Mouse (Mus musculus) Muller cell, postnatal 12 days (primary cell): ENCODE data around the gene Aldob.

Experiments used
- DNase-seq: peaks from one replicate; pipeline ENCODE4 v3.0.0-alpha.2; 2015; ENCODE audit errors: inconsistent ontology term

Aldob gene

DNA sequence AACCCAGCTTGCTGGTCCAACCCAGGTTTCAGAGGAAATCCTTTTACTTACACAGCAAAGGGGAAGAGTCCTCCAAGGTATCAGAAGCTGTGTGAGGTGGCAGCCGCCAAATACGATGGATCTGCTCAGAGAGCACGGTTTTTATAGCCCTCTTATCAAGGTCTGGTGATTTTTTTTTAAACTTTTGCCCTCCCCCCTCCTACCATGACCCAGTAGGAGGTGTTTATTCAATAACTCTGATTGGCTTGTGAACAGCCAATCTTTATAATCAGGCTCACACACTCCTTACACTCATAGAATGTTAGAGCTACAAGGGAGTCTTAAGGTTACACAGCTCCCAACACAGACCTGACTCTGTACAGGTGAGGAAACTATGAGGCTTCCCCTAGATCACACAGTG is at the start of gene Aldob:
Gene Aldob (minus strand): TSS at position 164 of the 400 bp plus-strand sequence.
- no peak for DNase-seq

DNA sequence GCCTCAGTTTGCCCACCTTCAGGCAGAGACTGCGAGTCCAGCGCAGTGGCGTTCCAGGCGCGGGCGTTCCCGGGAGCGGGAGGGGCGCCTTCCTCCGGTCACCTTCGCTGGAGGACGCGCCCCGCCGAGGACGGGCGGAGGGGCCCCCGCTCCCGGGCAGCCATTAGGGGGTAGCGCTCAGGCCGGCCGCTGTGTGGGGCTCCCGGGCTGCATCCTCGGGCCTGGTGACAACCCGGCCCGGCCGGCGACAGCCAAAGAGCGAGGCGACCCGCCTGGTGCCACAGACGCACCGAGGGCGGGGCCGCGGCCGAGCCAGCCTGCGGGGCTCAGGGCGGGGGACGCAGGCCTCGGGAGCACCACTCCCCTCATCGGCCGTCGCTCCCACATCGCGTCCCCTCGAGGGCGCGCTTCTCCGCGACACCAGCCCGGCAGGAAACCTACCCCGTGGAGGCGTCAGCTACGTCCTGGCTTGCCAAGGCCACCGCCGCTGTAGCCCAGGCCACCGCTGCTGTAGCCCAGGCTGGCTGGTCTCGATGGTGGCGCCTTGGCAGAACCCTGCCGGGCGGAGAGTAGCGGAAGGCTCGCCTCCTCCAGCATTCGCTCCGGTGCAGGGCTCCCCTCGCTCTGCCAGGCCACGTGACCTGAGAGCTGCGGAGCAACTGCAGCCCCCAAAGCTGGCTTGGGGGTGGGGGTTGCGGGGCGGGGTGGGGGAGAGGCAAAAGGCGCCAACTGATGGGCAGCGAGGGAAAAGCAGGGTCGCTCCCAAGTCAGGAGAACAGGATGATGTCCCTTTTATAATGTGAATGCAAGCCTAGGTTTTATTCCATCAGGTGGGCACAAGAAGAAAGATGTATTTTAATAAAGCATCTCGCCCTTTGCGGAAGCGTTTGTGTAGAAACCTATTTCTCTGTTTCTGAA is 48.1 kb upstream of the Aldob start, which contains the start of gene Tmem246:
Gene Tmem246 (minus strand): TSS at position 694 of the 918 bp plus-strand sequence.
- peak; percentile 88 for DNase-seq

DNA sequence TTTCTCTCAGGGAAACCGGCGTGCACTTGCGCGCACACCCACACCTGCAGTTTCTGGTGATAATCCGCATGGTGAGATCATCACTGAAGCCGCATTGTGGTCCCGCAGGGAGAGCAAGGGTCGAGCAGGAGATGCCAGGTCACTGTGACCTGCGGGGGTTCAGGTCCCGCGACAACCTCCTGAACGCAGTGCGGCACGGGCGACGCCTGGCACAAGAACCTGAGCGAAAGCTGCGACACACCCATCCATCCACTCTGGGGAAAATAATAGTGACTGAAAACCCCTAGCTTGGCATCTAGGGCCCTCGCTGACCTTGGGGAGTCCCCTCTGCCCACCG is 47.5 kb upstream of the Aldob start:
- no peak for DNase-seq

DNA sequence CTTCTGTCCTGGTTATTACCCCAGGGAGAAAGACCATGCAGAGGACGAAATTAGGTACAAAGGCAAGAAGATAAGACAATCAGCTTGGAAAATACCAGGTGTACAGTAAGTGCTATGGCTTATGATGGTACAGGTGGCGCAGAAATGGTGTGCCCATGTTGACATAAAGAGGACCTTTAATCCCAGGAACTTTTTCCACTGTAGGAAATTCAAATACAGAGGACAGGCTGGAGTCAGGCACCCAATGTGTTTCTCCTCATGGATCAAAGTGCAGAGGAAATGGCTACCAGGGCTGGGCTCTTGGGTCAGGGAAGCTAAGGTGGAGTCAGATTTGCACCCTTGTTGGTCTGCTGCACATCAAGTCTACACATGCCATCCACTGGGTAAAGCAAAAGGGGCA is 40.8 kb upstream of the Aldob start:
- DNase-seq = no peak

DNA sequence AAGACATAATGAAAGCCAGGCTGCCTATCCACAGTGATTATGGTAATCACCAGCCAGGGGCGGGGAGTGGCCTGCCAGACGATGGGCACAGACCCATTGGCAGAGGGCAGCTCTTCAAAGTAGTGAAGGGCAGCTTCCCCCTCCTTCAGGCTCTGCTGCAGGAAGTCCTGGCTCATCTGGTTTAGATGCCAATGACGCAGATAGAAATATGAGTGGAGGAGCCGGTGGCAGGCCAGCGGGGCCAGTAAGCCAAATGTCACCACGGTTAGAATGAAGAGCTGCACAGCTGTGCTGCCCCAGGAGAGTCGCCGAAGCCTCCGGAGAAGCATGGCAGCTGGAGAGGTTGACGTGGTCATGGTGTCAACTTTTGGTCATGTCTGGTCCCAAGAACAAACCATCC is 37.5 kb upstream of the Aldob start:
- no peak for DNase-seq

DNA sequence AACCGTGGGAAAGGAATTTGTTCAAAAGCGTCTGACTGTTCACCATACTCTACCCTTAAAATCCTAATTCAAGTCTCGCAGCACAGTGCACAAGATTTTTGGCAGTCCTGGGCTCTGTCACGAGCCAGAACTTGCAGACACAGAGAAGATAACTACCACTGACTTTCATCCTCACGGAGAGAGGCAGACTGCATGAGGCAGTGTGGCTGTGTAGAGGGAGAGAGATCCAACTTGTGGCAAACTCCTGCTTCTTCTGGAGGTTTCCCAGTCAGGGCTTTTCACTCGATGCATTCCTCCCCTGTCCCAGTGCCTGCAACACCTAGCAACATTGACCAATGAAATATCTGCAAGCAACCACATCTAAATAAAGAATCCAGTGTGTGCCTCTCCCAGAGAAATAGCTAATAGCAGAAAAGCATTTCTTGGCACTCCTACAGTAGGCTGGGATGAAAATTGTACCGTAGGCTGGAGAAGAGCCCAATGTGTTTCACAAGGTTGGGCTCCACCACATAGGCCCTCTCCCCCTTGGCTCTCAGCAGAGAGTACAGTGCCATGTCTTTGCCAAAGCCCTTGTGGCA is 36.3 kb upstream of the Aldob start:
- peak; percentile 56 for DNase-seq

DNA sequence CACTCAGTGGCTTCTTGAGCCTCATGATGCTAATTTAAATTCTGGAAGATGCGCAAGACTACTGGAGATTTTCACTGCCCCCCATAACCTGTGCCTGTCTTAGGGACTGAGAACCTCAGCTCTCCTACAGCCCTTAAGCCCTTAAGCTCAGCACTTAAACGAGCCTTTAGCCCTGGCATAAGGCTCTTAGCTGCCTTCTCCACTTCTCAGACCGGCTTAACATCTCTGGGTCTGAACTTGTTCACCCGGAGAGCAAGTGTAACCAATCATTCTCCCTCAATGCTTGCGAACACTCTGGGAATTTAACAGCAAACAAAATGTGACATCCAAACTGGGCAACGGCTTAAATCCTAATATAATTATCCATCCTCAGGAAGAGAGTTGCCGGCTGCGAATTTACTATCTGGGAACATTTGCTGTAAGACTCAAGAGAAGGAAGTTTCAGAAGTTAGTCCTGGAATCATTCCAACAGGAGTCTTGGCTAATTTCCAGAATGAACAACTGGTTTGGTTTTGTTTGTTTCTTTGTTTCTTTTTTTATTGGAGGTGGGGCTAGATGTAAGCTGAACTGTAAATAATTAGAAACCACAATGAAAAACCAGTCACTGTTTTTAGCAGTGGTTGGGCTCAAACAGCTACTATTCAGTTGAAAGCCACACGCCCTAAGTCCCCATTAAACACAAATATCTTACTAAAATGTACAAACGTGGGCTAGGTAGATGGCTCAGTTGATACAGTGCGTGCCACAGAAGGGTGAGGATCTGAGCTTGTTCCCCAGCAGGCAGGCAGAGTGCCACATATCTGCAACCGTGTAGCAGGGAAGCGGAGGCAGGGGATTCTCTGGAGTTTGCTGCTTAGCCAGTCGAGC is 34.9 kb upstream of the Aldob start:
- DNase-seq = peak; percentile 87

DNA sequence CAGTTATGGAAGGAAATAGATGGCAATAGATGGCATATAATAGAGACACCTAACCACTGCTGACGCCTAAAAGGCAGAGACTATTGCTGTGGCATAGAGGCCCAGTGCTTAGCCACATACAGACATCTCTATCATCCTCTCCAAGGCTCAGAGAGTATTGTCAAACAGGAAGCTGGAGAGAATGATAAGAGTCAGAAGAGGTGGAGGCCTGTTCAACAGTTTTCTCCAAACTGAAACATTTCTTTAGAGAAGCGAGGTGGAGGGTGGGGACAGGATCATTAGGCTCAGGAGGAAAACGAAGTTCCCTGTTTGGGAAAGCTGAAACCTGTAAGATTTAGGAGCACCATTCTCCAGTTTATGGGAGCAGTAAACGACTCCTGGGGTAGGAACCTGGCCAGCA is 31.9 kb upstream of the Aldob start:
- DNase-seq = no peak

DNA sequence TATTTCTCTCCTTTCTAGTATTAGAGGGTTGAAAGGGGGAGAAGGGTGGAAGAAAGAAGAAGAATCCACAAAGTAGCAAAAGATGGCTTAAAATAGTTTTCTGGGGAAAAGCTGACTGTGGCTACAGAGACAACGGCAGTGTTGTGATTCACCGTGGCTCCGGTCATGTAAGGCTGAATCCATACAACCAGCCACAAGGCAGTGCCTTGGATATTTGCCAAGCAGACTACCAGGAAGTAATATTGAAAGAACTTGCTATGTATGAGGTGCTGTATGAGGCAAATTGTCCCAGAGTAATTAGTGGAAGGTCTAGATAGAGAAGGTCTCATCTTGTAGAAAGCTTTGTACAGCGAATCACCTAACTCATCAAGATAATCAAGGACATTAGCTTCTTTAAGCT is 22.8 kb upstream of the Aldob start:
- DNase-seq = no peak

DNA sequence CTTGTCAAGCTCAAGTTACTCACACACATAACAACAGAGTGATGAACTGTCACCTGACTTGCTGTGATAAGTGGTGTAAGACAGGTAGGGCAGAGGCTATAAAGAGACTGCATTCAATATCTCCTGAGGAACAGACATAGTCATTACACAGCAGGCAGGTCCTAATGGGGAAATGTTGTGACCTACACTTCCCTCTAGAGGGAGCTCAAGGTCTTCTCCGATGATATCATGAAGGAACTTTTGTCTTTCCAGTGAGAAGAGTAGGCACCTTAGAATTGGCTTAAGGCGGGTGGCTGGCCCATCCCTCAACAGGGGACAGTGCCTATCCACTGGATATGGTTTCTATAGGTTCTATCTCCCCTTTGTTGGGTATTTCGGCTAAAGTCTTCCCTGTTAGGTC is 18.3 kb upstream of the Aldob start:
- peak; percentile 45 for DNase-seq

DNA sequence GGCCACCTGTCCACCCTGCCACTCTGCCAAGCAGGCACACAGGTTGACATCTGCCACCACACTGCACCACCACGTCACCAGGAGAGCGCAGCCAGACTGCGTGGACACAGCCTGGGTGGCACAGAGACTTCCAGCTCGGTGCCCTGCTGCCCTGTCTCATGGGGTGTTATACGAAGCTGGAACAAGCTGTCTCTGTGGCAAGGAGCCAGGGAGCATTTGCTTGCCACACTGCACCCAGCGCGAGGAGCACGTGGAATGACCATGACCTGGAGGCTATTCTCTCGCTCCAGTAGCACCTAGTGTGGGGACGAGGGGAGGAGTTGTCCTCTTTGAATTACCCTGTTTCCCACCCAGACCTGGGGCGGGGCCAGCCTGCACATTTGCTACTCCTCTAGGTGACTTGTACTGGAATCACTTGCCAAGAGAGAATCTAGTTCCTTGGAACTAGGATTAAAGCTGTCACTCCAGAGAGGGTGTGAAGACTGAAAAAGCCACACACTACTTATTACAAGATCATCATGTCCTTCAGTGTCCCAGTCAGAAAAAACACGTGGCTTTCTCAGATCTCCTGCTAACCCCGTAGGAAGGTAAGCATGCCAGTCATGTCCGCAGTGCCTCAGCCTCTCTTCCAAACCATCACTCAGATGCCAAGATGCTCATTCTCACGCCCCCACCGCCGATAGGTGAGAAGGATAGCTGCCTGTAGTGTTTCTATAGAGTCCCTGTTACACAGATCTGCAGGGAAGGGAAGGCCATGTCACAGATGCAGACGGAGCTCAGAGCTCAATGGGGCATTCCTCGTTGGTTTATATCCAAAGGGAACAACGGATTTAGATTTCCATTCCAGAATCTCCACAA is 10.8 kb upstream of the Aldob start:
- peak; percentile 50 for DNase-seq

DNA sequence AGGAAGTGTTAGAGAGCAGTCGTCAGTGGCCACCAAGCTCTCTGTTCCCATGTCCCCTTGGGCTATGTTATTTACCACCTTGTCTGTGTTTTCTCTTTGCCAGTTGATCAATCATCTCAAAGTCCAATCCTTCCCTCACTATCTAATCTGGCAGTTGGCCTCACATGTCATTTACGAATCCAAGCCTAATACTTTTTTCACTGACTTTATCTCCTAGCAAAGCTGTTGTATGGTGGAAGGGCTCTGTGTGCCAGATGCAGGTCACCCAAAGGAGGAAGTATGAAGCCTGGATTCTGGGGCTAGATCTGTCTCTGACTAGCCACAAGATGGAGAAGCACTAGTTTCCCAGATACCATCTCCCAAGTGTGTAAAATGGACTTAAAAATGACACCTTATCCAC is 8.8 kb upstream of the Aldob start:
- no peak for DNase-seq

DNA sequence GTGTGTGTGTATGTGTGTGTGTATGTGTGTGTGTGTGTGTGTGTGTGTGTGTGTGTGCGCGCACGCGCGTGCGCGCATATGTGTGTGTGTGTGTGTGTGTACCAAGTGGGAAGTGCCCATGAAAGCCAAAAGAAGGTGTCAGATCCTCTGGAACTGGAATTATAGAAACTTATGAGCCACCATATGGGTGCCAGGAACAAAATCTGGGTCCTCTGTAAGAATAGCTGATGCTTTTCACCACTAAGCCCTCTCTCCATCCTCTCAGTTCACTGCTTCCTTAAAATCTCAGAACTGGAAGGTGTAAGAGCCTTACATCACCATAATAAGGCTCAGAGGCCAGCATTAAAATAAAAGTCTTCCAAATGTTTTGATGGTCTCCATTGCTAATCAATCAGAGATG is 8.0 kb upstream of the Aldob start:
- no peak for DNase-seq

DNA sequence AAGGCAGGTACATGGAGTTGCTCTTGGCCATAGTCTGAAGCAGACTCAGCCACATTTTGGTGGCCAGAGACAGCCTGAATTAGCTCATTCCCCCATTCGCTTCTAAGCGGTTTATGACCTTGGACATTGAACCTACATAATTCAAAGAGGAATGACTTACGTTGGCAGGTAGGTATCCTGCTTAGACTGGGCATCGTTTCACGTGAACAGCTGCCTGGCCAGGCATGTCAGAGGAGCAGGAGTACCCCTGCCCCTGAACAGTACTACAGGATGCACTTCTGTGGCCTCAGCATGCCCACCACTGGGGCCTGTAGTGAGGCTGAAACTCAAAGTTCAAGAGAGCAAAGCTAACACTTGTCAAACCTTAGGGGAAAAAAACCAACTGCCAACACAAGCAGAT is 4.0 kb upstream of the Aldob start:
- DNase-seq = no peak

DNA sequence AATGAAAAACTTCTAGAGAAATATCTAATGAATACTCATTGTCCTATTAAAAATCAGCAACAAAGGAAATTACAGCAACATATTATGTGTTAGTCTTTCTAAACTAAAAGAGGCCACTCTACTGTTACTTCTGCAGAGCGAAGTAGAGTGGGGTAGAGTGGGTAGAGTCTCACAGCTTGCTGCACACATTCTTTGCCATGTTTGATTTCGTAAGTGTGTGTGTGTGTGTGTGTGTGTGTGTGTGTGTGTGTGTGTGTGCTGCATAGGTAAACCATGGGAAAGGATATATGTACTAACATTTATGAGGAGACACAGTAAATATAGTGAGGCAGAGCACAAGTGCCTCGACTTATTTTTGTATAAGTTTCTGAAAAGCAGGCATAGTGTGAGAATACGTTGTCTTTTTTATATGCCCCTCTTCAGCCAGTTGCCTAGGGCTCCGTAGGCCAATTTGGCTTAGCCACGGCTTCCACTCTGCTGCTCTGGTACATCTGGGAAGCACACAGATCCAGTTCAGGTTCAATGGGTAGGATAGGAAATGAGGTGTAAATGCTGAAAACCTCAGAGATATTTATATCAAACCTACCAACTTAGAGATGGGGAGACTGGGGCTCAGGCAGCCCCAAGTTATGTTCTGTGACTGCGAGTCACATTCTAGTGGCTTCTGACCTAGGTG is 1.7 kb downstream of the Aldob start:
- no peak for DNase-seq

DNA sequence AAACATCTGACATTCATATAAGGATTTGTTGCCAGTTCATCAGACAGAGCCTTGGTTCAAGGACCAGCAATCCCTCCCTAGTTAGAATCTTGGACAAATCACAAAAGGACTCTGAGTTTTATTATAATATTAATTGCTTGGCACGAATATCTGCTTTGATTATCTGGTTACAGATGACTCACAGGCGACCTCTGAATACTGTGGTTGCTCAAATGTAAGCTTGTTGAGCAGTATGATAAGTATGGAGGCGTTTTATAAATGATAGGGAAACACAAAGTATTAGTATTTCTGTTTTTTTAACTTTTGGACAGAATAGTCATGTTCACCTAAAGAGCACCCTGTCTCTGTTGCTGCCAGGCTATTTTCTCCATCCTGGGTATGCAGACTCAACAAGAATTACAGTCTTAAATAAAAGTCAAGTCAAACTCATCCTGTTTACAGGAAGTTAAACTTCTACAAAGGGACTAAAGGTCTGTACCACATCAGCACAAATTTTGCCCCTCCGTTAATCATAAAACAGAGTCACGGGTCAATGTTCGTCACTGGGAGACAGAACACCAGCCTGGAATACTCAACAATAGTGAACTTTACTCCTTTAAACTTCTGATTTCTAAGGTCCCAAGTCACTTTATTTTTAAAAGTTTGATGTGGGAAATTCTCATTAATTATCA is 2.3 kb downstream of the Aldob start:
- peak; percentile 50 for DNase-seq

DNA sequence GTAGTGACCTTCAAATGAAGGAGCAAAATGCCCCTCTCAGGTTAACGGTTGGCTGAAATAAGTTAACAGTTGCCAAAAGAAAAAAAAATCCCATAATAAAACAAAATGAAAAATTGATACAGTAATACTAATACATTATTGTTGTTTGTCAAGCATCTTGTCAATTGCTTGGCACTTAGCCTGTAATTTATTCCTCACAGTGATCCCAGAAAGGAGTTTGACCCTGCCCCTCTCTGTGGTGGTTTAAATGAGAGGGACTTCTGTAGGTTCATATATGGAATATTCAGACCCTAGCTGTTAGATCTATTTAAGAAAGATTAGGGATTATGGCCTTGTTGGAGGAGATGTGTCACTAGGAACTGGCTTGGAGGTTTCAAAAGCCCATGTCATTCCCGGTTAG is 3.3 kb downstream of the Aldob start:
- no peak for DNase-seq

DNA sequence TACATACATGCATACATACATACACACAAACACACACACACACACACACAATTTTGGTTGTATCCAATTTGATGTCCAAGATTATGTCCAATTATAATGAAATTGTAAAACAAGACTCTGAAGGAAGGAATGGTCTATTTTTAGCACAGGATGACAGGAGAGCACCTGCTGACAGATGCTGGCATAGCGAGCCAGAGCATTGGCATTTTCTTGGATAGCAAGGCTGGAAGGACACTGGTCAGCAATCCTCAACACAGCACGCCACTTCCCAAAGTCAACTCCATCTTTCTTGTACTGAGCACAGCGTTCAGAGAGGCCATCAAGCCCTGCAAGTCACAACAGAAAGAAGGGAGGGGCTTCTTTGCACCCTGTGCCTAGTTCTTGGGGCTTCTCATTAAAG is 8.4 kb downstream of the Aldob start:
- DNase-seq = no peak

DNA sequence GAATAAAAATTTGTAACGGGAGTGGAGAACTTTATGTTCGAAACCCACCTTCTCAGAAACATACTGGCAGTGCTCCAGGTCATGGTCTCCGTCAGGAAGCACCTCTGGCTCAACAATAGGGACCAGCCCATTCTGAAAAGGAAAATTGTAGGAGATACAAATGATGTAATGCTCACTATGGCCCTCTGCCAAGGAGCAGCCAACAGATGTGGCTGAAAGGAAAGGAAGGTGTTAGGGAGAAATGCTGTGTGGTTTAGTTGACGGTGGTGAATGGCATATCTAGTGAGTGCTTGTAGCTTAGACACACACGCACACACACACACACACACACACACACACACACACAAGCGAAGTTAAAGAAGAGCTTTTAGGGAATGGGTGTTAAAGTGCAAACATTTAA is 9.7 kb downstream of the Aldob start:
- no peak for DNase-seq

DNA sequence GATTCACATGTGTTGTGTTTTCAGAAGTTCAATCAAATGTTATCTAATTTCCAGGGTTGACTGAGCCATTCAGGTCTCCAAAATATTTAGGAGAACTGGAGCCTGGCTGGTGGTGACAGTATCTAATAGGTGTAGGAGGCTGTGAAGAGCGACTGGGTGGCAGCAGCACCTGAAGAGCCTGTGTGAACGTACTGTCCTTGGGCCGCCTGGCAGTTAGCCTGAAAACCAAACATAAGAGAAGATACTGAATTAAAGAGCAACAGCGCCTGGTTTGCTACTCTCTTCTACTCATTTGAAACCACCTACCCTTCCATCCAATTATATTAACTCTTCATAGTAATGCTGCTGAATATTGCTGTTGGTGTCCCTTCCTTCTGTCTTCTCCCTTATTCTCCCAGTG is 12.7 kb downstream of the Aldob start:
- no peak for DNase-seq
